Mouse (Mus musculus): Measurements from ENCODE around the gene Gli2.

DNA sequence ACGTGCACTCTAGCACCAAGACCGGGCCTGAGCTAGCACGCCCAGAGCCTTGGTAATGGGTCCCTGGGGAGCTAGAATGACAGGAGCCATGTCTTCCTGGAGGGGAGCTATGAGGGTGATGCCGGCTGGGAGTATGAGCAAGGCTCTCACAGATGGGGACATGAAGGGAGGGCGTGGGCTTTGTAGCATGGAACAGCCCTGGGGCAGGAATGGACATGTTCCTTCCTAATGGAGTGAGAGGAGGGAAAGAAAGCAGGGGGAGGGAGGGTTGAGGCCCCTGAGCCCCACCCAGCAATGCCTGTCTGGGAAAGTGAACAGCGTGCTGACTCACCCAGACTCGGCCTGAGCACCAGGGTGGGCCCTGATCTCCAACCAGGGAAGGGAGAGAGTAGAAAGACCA, 179.9 kb downstream of the Gli2 start:
- no peak for TF ChIP-seq CTCF (IDR thresholded peaks at IDR 0.05; ENCODE audit: borderline replicate concordance, insufficient read depth, low read length)
- TF ChIP-seq POLR2A (IDR thresholded peaks at IDR 0.05; ENCODE audit: low read depth, low read length) = no peak
